Mouse (Mus musculus) induced T-regulatory cell, adult 2 months (primary cell): ENCODE measurements around the gene Gm5475.
"Not testable (repeated sequence)": the region's sequence is repeated elsewhere in the genome, so short reads cannot be mapped to it uniquely, and the experiment has no call there.

Source experiments
- DNase-seq: peaks from one replicate; pipeline ENCODE4 v3.0.0-alpha.2; 2012; ENCODE audit warnings: low read depth

Gene Gm5475

GRCm38 (mm10) chr15:100421758-100422197 lies at the start of gene Gm5475:
Gene Gm5475, plus strand, starts transcription at chr15:100422147.
- not testable (repeated sequence) for DNase-seq

GRCm38 (mm10) chr15:100375066-100375465 lies 46.9 kb upstream of the Gm5475 start:
- peak; percentile 65 for DNase-seq

- not testable (repeated sequence) for DNase-seq
Observed at GRCm38 (mm10) chr15:100377847-100378505, 44.0 kb upstream of the Gm5475 start.

GRCm38 (mm10) chr15:100379658-100380057 lies 42.3 kb upstream of the Gm5475 start:
- no peak for DNase-seq

- no peak for DNase-seq
Observed at GRCm38 (mm10) chr15:100380104-100380503, 41.8 kb upstream of the Gm5475 start.

GRCm38 (mm10) chr15:100385705-100386104 lies 36.2 kb upstream of the Gm5475 start:
- DNase-seq, result no peak

GRCm38 (mm10) chr15:100387544-100388223 lies 34.3 kb upstream of the Gm5475 start:
- no peak for DNase-seq

- DNase-seq, result no peak
Observed at GRCm38 (mm10) chr15:100388224-100388835, 33.6 kb upstream of the Gm5475 start.

DNA sequence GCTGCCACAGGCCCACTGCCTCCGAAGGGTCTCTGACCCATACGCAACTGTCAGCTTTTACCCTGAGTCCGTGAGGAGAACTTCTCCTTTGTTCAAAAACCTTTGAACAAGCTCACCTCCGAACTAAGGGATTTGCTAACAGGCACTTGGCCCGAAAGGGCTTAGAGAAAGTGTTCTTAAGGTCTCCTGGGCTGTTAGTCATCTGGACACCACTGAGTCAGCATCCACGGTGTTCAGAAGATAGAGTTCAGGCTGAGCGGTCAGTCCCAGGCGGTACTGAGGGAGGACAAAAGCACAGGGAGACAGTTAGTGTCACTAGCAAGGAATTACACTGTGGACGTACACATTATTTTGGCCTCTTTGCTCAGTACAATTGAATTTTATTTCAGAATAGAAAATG lies 33.1 kb upstream of the Gm5475 start:
- DNase-seq, result no peak

GRCm38 (mm10) chr15:100391066-100391465 lies 30.9 kb upstream of the Gm5475 start:
- no peak for DNase-seq

GRCm38 (mm10) chr15:100391599-100391998 lies 30.3 kb upstream of the Gm5475 start:
- no peak for DNase-seq

- DNase-seq, result no peak
Observed at GRCm38 (mm10) chr15:100393016-100393415, 28.9 kb upstream of the Gm5475 start.

GRCm38 (mm10) chr15:100395561-100395960 lies 26.4 kb upstream of the Gm5475 start:
- DNase-seq, result no peak

- no peak for DNase-seq
Observed at GRCm38 (mm10) chr15:100400592-100401250, 21.2 kb upstream of the Gm5475 start.

DNA sequence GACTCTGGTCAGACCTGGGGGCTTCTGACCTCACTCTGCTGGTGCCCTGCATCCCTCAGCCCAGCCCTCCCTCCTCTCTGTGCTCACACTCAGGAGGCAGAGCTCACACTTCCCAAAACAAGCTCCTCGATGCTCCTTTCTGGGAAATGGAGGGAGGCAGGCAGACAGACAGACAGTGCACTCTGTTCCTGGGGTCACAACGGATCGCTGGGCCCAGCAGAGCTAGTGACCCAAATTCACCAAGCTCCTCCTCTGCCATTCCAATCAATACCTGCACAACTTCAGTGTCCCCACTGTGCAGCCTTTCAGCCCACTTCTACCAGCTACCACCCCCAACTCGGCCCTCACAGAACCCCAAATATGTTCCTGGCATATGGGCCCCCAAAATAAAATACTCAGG lies 20.1 kb upstream of the Gm5475 start:
- DNase-seq, result no peak

DNA sequence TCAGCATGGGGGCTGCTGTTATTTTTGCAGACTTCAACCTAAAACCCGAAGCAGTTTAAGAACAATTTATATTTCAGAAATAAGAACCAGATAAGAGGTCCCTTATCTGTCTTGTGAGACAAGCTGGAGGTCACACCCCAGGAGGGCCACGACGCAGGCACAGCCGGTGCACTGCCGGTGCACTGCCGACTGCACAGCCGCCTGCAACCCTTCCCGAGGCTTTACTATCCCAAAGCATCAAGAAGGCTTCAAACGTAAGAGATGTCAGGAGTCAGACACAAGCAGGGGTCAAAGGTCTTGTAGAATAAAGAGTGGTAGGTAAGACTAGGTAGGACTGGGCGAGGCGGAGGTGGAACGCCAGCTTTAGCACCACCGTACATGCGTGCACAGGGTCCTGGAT lies 19.6 kb upstream of the Gm5475 start:
- DNase-seq, result no peak

GRCm38 (mm10) chr15:100402798-100403197 lies 19.1 kb upstream of the Gm5475 start:
- no peak for DNase-seq

DNA sequence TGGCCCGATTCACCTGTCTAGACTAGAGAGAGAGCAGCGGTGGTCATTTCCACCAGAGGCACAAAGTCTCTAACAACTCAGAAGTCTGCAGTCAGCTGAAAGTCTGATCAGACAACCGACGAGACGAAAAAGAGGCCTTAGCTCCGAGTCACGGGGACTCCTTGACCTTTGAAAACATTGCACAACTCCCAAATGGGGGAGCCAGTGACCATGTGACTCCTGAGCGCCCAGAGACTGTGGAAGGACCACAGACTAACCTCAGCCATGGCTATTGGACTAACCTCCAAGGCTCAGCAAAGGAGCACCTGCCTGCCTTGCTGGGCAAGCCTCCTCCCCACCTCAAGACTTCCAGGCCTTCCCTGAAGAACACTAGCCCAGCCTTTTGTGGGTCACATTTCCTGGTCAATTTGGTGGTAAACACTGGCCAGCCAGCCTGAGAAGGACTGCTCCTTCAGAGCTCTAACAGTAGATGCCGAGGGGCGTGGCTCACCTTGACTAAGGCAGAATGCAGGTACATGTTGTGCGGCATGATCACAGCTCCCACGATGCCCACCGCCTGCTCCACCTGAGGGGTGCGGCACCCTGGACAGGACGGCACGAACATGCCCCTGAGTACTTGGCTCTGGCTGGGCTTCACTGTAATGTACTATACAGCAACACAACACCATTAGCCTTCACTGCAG lies 18.5 kb upstream of the Gm5475 start:
- DNase-seq, result no peak

- peak; percentile 14 for DNase-seq
Observed at GRCm38 (mm10) chr15:100406088-100406487, 15.9 kb upstream of the Gm5475 start.

- peak; percentile 82 for DNase-seq
Observed at GRCm38 (mm10) chr15:100410918-100411672, 10.9 kb upstream of the Gm5475 start.

GRCm38 (mm10) chr15:100411731-100412130 lies 10.2 kb upstream of the Gm5475 start:
- no peak for DNase-seq
